Mouse (Mus musculus) neutrophil, adult 59 days (primary cell): Measurements from ENCODE around the gene Cluh. TPM values are rescaled to one million over a fixed set of nuclear protein-coding genes. Genes with fewer than 3 reads are reported as not detected.

Experiments used
- total RNA-seq, 2 experiments: library from RNA; stranded (reverse); gene quantifications; 1 replicate in 1 of 2; 2 replicates in 1 of 2; pipeline ENCODE4 v1.2.4; 2023

The Cluh gene
- total RNA-seq = 10 to 100 TPM; 16.1 to 19.1 TPM

GRCm38 (mm10) chr11:74649095-74649646, at the start of gene Cluh:
TSS of gene Cluh (plus strand) at chr11:74649495.

GRCm38 (mm10) chr11:74610545-74611176, 38.6 kb upstream of the Cluh start, which contains the start of gene Rap1gap2:
TSS of gene Rap1gap2 (minus strand) at chr11:74610915.

GRCm38 (mm10) chr11:74619201-74619955, 29.9 kb upstream of the Cluh start, which contains the start of gene Ccdc92b:
TSS of gene Ccdc92b (plus strand) at chr11:74619605.

Other genes starting within 250 kb of the Cluh start
- 10 to 100 TPM; 95.5 to 97.9 TPM for gene Rap1gap2, start 38.6 kb upstream of the Cluh start, total RNA-seq
- under 1 TPM; 0.11 to 0.24 TPM for gene Ccdc92b, start 29.9 kb upstream of the Cluh start, total RNA-seq
- gene Pafah1b1, start 75.2 kb downstream of the Cluh start, total RNA-seq = 10 to 100 TPM; 93.4 to 97.4 TPM
- 10 to 100 TPM in 1 of 2 experiments, 1 to 10 TPM in 1; 9.8 to 11.2 TPM for gene Mettl16, start 121.3 kb downstream of the Cluh start, total RNA-seq
- 10 to 100 TPM; 37.9 to 57.4 TPM for gene Mnt, start 181.4 kb downstream of the Cluh start, total RNA-seq
- gene Sgsm2, start 247.6 kb downstream of the Cluh start, total RNA-seq = 1 to 10 TPM; 1.4 to 2.1 TPM
- gene Tsr1, start 248.6 kb downstream of the Cluh start, total RNA-seq = 10 to 100 TPM; 12.3 to 13.3 TPM